Mouse (Mus musculus) lung, postnatal 0 days (tissue): ENCODE data around the gene Paqr6.

Experiments used
- CTCF ChIP-seq: IDR thresholded peaks from 2 replicates; pipeline ENCODE4 v1.5.1; 2016; ENCODE audit warnings: antibody characterized with exemption, mild to moderate bottlenecking
- EP300 ChIP-seq: IDR thresholded peaks from 2 replicates; pipeline ENCODE4 v1.6.1; 2016; ENCODE audit warnings: antibody characterized with exemption, mild to moderate bottlenecking, control low read depth

- no peak for TF ChIP-seq EP300
- no peak for TF ChIP-seq CTCF
These were observed 30.2 kb upstream of the Paqr6 start for GRCm38 (mm10) chr3:88334029-88334658.
